In genomic region chr14:8459759-8460158, GRCm38 (mm10) we compare ENCODE assay signal across 4 mouse cellular contexts.
"Had no signal": no experiment of that assay in that cellular context is flagged by ENCODE, and none has a peak within 500 bp of the region (broad histone marks: within the 10 kb centered on the region; RNA-seq: fewer than 3 reads in every experiment).

No protein-coding gene starts in this region.

- H3K9ac ChIP-seq: limb, embryonic 13.5 days; liver, embryonic 14.5 days; midbrain, embryonic 13.5 days; stomach, embryonic 15.5 days had no signal

- H3K4me2 ChIP-seq: limb, embryonic 13.5 days; stomach, embryonic 15.5 days had no signal

- H3K27ac ChIP-seq: limb, embryonic 13.5 days; liver, embryonic 14.5 days; midbrain, embryonic 13.5 days; stomach, embryonic 15.5 days had no signal

- H3K27me3 ChIP-seq: limb, embryonic 13.5 days; midbrain, embryonic 13.5 days; stomach, embryonic 15.5 days had no signal

- H3K36me3 ChIP-seq: limb, embryonic 13.5 days; midbrain, embryonic 13.5 days; stomach, embryonic 15.5 days had no signal

- H3K4me3 ChIP-seq: limb, embryonic 13.5 days; midbrain, embryonic 13.5 days; stomach, embryonic 15.5 days had no signal

- H3K9me3 ChIP-seq: limb, embryonic 13.5 days; midbrain, embryonic 13.5 days; stomach, embryonic 15.5 days had no signal
